Mouse (Mus musculus) frontal cortex, adult 2 months (tissue): ENCODE data around the gene Kdm8. TPM values are rescaled to one million over a fixed set of nuclear protein-coding genes. Genes with fewer than 3 reads are reported as not detected.

ENCODE experiments used
- DNase-seq, 2 experiments: peaks; one replicate each; pipeline ENCODE4 v3.0.0; 2022; ENCODE audit warnings: low spot score in 1 of 2; ENCODE audit errors: extremely low spot score in 1 of 2
- polyA plus RNA-seq: library from polyadenylated mRNA; depleted of rRNA; stranded (reverse); fragments of >200 nt; gene quantifications from 2 replicates; pipeline ENCODE4 v1.2.3, GENCODE M21; 2012; rRNA removed

Gene Kdm8
- polyA plus RNA-seq, 1 experiment, result 6.0 TPM

DNA sequence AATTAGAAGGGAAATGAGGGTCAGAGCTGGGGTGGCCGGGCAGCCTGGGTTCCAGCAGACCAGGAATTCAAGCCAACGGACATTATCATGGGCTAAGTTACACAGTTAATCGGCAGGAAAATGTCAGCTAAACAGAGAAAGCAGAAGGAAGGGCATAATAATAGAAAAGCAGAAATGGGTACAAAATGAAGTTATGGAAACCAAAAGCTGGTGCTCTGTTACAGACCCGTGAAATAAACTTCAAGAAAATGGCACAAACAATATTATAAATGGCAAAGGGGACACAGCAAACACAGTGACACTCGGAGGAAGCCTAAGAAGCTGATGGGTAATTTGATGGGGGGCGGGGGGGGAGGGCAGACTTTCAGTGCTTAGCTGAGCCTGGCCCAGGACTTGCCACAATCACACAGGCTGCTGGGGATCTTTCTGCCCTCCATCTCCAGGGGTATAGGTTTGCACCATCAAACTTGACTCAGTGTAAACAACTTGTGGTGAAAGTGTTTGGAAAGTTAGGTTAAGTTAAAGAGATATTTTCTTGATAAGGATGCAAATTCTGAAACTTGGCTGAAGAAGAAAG lies 51.5 kb downstream of the Kdm8 start:
- no peak for DNase-seq

GRCm38 (mm10) chr7:125499927-125500868 lies 55.7 kb downstream of the Kdm8 start:
- peak; percentile 33 to 67 for DNase-seq

DNA sequence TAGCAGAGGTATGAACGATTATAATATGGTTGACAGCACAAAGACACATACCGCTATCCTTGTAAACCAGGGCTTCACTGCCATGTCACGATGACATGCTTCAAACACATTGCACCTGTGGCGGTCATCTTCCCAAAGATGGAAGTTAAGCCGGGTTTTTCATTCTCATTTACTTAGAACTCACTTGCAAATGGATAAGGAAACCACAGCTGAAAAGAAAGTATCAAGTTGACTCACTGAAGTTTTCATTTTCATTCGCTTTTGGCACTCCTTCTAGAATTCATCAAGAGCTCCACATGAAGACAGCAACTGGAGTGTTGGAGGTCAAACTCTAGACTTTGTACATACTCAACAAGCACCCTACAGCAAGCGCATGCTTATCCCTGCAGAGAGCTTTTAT lies 56.4 kb downstream of the Kdm8 start:
- no peak for DNase-seq

GRCm38 (mm10) chr7:125503374-125504092 lies 59.1 kb downstream of the Kdm8 start:
- DNase-seq, result no peak

- peak; percentile 28 to 66 for DNase-seq
Observed at GRCm38 (mm10) chr7:125504618-125505017, 60.1 kb downstream of the Kdm8 start.

DNA sequence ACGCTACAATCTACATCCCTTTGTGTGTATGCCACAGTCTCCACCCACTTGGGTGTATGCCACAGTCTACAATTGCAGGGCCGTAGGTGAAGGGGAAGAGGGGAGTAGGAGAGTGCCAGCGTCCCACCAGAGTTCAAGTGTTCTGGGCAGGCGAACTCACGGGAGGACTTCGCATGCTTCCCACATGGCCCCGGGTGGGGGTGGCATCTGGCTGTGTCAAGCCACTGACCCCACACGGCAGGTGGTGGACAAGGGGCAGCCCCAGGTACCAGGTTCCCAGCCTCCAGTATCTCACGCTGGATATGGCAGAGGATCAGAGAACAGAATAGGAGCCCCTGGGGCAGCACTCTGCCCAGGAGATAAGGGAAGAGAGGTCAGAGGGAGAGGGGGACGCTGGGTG lies 61.1 kb downstream of the Kdm8 start:
- no peak for DNase-seq

- no peak for DNase-seq
Observed at GRCm38 (mm10) chr7:125507279-125507678, 62.8 kb downstream of the Kdm8 start.

DNA sequence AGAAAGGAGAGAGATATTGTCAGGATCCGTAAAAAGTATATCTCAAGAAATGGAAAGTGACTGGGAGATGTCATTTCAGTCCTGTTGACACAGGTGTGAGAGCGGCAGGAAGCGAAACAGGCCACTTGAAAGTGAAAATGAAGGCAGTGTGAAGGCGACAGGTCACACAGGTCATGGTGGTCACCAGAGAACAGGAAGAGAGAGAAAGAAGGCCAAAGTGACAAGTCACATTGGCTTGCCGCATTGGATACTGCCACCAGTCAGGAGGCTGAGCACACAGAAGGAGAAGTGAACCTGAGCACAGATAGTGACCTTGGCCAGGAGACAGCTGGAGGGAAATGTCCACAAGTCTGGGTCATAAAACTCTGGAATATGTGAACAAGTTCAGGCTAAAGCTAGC lies 67.0 kb downstream of the Kdm8 start:
- no peak for DNase-seq

DNA sequence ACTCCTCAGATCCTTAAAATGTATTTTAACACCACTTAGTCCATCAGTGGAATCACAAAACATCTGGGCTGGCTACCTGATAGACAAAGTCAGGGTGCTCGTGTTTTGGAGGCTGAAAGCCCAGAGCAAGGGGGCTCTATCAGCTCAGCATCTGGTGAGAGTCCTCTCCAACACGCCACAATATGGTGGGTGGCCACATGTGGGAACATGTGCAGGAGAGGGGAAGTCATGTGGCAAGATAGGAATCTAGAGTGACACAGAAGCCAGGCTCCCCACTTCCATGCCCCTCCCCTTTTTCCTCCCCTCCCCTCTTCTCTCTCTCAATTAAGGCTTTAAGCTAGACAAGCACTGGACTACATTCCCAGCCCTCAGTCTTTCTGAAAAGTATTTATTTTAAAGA lies 67.4 kb downstream of the Kdm8 start:
- DNase-seq, result no peak

Other genes starting within 250 kb of the Kdm8 start
- gene Nsmce1, start 46.9 kb downstream of the Kdm8 start, polyA plus RNA-seq, result 28.6 and 30.0 TPM in 2 replicates
- 3.7 and 4.8 TPM in 2 replicates for gene Il4ra, start 107.4 kb downstream of the Kdm8 start, polyA plus RNA-seq
- 1.2 and 1.5 TPM in 2 replicates for gene Il21r, start 158.8 kb downstream of the Kdm8 start, polyA plus RNA-seq